In the genomic region with DNA sequence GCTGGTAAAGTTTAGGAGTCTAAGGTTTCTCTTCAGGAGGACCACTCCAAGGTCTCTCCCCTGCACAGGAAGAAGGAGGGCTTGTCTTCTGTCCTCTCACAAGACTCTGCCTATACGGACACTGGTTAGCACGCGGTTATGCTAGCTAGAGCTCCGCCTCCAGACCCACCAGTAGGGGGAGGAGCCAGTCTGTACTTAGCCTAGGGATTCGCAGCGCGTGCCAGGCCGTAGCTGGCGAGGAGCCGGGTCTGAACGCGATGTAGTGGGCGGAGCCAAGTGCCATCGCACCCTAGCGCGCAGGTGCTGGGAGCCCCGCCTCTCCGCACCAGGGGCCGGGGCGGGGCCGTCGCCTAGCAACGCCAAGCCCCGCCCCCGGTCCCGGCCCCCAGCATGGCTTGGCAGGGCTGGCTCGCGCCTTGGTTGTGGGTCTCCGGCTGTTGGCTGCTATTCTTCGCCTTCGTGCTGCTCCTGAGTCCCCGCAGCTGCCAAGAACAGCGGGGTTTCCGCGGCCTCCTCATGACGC, we compare ENCODE assay signal across 8 mouse cellular contexts. TPM values are rescaled to one million over a fixed set of nuclear protein-coding genes. Genes with fewer than 3 reads are reported as not detected.
DNase-seq lines count a peak whose midpoint lies in the region; ATAC-seq and TF ChIP-seq lines count a peak whose summit lies in the region.

No protein-coding gene starts in this region.

- H3K36me3 ChIP-seq in hindbrain, embryonic 13.5 days = peaks cover 10% of the 10 kb centered on the region

- in situ Hi-C loops in Patski (cut with MboI; ENCODE audit: low pct_unique_long_range_greater_than_20kb) = no loop called here

- H3K9ac ChIP-seq in hindbrain, embryonic 13.5 days = peak overlapping the region; percentile 72

- peaks cover 44% of the 10 kb centered on the region for H3K4me1 ChIP-seq in hindbrain, embryonic 13.5 days (replicated peaks)

- peak overlapping the region; percentile 78 for H3K4me2 ChIP-seq in hindbrain, embryonic 13.5 days

- peak overlapping the region; percentile 51 for H3K4me3 ChIP-seq in hindbrain, embryonic 13.5 days

- no peaks in the 10 kb centered on the region for H3K27me3 ChIP-seq in Patski
- no peaks in the 10 kb centered on the region for H3K27me3 ChIP-seq in hindbrain, embryonic 13.5 days

- ATAC-seq in Patski = peak; percentile 88
- ATAC-seq in hindbrain, embryonic 13.5 days (ENCODE audit: low FRiP score) = peak; percentile 98

- TF ChIP-seq CTCF in Patski (IDR thresholded peaks at IDR 0.05) = no peak

- no peaks in the 10 kb centered on the region for H3K9me3 ChIP-seq in hindbrain, embryonic 13.5 days

- WGBS in hindbrain, embryonic 13.5 days = 0% methylated on average over 36 of the region's 36 CpGs

- H3K27ac ChIP-seq in hindbrain, embryonic 13.5 days = peak overlapping the region; percentile 87

- CTCF ChIA-PET in Patski (lab: Charles Lee) = interaction anchor here (0.9 to 1.2 kb wide), 3 partner anchors 28 to 127 kb away, joined by 3 read pairs; partner anchors contain the start of genes Aamp and Pnkd

- POLR2A ChIA-PET in Patski (lab: Charles Lee) = no interaction called here

- peak; percentile 68 for DNase-seq in Patski (ENCODE audit: low read depth, low spot score)
- DNase-seq in cerebellum, postnatal 14 days = peak; percentile 98
- DNase-seq in frontal cortex, postnatal 14 days (ENCODE audit: low spot score in 2 of 2) = peak; percentile 91 to 94
- DNase-seq in layer of hippocampus, postnatal 25 days (ENCODE audit: extremely low spot score in 1 of 2, low spot score in 1 of 2) = peak; percentile 88 to 93
- DNase-seq in lung, postnatal 25 days (ENCODE audit: low spot score) = peak; percentile 97
- DNase-seq in retina, embryonic 14.5 days (ENCODE audit: low spot score) = peak; percentile 97
- DNase-seq in thymus, postnatal 4 days = peak; percentile 96

RNA-seq across cellular contexts. Expression of gene Tmbim1, which starts 26.9 kb away (rescaled TPM):
- 28.0 TPM for polyA plus RNA-seq in Patski (2021)
- 7.8 and 8.6 TPM in 2 replicates for polyA plus RNA-seq in hindbrain, embryonic 13.5 days (2015; fragmentation: Nextera tagmentation; extraction: Ambion mirVana)
- 10 to 100 TPM; 28.3 to 28.7 TPM for total RNA-seq in layer of hippocampus, postnatal 25 days (2021)

RNA-seq across cellular contexts. Expression of gene Catip, which starts 29.6 kb away (rescaled TPM):
- polyA plus RNA-seq in Patski (2021) = 2.2 TPM
- polyA plus RNA-seq in hindbrain, embryonic 13.5 days (2015; fragmentation: Nextera tagmentation; extraction: Ambion mirVana) = 0.80 and 1.6 TPM in 2 replicates
- 1 to 10 TPM; 1.0 to 1.1 TPM for total RNA-seq in layer of hippocampus, postnatal 25 days (2021)

RNA-seq across cellular contexts. Expression of gene Slc11a1, which starts 42.7 kb away (rescaled TPM):
- polyA plus RNA-seq in Patski (2021) = 0.10 TPM
- polyA plus RNA-seq in hindbrain, embryonic 13.5 days (2015; fragmentation: Nextera tagmentation; extraction: Ambion mirVana) = 2.4 and 2.5 TPM in 2 replicates
- 1 to 10 TPM; 1.7 to 4.2 TPM for total RNA-seq in layer of hippocampus, postnatal 25 days (2021)

RNA-seq across cellular contexts. Expression of gene Pnkd, which starts 47.6 kb away (rescaled TPM):
- polyA plus RNA-seq in Patski (2021) = 158 TPM
- polyA plus RNA-seq in hindbrain, embryonic 13.5 days (2015; fragmentation: Nextera tagmentation; extraction: Ambion mirVana) = 98.2 and 102 TPM in 2 replicates
- total RNA-seq in layer of hippocampus, postnatal 25 days (2021) = 100 to 1,000 TPM; 192 to 193 TPM

RNA-seq across cellular contexts. Expression of gene Aamp, which starts 47.8 kb away (rescaled TPM):
- 257 TPM for polyA plus RNA-seq in Patski (2021)
- 199 and 206 TPM in 2 replicates for polyA plus RNA-seq in hindbrain, embryonic 13.5 days (2015; fragmentation: Nextera tagmentation; extraction: Ambion mirVana)
- 100 to 1,000 TPM; 143 to 156 TPM for total RNA-seq in layer of hippocampus, postnatal 25 days (2021)

Comparison
In these comparisons a context has a peak if more than half of its experiments do, and no peak if none do; other contexts are left out.
1. Peak in every context shown above with its lines: DNase-seq, ATAC-seq, H3K4me3 ChIP-seq and H3K27ac ChIP-seq.